Mouse (Mus musculus): ENCODE measurements at regions not wholly inside any gene's neighbourhood (a gene's known extent, or its start where the extent isn't known, plus 50 kb on each side); places are given as distances from the start of the nearest gene placed in this dataset.

DNA sequence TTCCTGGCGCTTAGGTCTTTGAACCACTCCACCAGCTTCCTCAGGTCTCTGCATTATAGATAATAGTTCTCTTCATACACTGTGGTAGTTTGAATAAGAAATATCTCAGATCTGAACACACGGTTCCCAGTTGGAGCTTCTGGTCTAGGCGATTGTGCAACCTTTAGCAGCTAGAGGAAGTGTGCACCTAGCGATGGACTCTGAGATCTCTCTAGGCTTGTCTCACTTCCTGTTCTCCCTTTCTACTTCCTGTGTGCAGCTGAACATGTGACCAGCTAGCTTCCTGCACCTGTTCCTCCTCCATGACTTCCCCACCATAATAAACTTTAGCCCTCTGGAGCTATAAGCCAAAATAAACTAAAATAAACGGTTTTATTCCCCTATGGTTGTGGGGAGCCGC lies 62.9 kb upstream of the Cdyl2 start:
- TF ChIP-seq POLR2A (IDR thresholded peaks at IDR 0.05; ENCODE audit: insufficient read depth, low read depth, low read length): no peak
- no peak for TF ChIP-seq CTCF (IDR thresholded peaks at IDR 0.05)
